Mouse (Mus musculus): ENCODE results near the gene March9. TPM values are rescaled to one million over a fixed set of nuclear protein-coding genes. Genes with fewer than 3 reads are reported as not detected.

Gene March9
- total RNA-seq, 2 experiments from 2014 or later, result 0.64 to 0.66 TPM

GRCm38 (mm10) chr10:127041274-127041766 is 18.7 kb downstream of the March9 start, which contains the start of the genes Mettl1 and Eef1akmt3:
TSS of gene Mettl1 (plus strand) at chr10:127041414.
TSS of gene Eef1akmt3 (minus strand) at chr10:127041513.
- peak in 1 of 2 experiments; percentile 34 for DNase-seq
- intact Hi-C loops (cut with DNase I), result no loop called here

- no peak for DNase-seq
- intact Hi-C loops (cut with DNase I), result no loop called here
Observed at GRCm38 (mm10) chr10:127040569-127041214, 19.3 kb downstream of the March9 start.

DNA sequence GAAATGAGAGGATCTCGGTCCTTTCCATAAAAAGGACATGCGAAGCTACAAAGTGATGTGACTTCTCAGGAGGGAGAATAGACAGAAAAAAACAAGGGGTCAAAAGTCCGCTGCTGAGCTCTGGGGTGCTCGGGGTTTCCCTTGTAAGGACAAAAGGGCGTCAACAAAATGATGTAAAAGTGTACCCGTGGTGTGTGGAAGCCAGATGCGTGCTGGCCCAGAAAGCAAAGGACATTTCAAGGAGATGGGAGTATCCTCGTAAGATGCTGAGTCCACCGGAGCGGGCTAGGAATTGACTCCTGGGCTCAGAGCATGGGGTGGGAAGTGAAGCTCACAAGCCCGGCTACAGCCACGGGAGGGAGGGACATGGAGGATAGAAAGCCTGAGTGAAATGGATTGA is 22.3 kb downstream of the March9 start:
- no peak for DNase-seq
- intact Hi-C loops (cut with DNase I), result no loop called here

- intact Hi-C loops (cut with DNase I), result no loop called here
- DNase-seq, result no peak
Observed at GRCm38 (mm10) chr10:127036273-127036672, 23.7 kb downstream of the March9 start.

DNA sequence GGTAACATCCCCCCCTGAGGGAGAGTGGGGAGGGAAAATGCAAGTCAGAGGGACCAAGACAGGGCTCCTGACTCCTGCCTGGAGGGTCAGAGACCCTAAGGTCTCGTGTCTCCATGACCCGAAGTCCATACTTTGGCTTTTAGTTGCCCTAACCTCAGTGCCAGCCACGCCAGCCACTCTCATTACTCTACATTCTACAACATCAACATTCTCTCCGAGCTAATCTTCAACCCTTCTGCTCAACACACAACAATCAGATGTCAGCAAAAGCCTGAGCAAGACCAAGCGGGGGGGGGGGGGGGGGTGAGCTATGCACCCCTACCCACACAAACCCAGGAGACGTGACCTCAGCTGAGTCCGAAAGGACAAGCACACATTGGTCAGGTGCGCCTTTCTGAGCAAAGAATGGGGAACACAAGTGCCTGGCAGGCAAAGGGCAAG is 26.7 kb downstream of the March9 start:
- DNase-seq, result no peak
- intact Hi-C loops (cut with DNase I), result loop anchor here (5.0 kb wide), 1 partner anchor 41 kb away; no protein-coding TSS in a partner anchor

- intact Hi-C loops (cut with DNase I), result loop anchor here (1.0 to 5.0 kb wide), 2 partner anchors 38 to 111 kb away; no protein-coding TSS in a partner anchor
- peak; percentile 88 to 92 for DNase-seq
Observed at GRCm38 (mm10) chr10:127030336-127031296, 29.4 kb downstream of the March9 start, which contains the start of gene Tsfm. TSS of gene Tsfm (minus strand) at chr10:127030840.

DNA sequence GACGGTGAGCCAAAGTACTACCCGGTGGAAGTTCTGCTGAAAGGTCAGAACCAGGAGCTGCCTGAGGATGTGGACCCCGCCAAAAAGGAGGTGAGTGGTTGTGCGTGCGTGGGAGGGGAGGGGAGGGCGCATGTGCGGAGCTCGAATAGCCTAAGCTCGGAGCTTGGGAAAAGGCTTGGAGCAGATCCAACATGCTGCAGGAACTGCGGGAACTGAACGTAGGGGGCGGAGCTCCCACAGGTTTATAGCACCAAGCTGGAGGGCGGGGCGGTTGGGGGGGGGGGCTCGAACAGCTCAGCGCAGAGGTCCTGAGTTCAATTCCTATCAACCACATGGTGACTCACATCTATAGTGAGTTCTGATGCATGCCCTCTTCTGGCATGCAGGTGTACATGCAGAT is 41.6 kb downstream of the March9 start:
- DNase-seq, result no peak
- intact Hi-C loops (cut with DNase I), result no loop called here

DNA sequence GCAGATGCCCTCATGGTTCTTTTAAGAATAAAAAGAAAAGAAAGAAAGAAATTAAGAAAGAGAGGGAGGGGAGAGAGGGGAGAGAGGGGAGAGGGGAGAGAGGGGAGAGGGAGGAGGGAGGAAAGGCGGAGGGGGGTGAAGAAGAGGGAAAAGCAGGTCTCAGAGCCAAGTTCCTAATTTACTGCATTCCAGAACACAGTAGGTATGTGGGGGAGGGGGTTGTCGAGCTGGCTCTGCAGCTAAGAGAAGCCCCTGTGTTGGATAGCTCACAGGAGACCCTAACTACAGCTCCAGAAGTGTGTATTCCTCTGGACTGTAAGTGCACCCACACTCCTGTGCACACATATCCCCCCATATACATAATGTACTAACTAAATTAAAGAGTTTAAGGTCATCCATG is 42.9 kb downstream of the March9 start:
- intact Hi-C loops (cut with DNase I), result no loop called here
- no peak for DNase-seq

DNA sequence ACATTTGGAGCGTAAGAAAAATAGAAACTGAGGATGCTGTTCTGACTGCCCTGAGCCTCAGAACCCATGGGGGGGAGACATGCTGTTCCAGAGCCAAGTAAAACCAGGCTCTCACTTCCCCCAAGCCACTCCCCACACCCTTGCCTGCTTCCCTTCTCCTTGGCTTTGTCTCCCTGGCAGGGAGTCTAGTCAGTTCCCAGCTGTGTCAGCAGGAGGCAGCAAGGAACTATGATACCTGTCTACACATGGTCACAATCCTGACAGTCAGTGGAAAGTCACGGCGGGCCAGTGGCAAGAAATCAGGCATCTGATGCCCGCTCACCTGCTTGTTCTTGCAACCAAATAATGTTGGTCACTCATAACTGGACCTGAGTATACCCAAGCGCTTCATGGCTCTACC is 43.5 kb downstream of the March9 start:
- intact Hi-C loops (cut with DNase I), result no loop called here
- DNase-seq, result peak in 1 of 2 experiments; percentile 24

Other genes with a start within 250 kb of the March9 start
- 1 to 10 TPM; 1.3 to 1.7 TPM for gene Atp23, start 158.8 kb downstream of the March9 start, total RNA-seq (2021)
- 100 to 1,000 TPM in 1 of 2 experiments, 10 to 100 TPM in 1; 83.2 to 103 TPM for gene Ctdsp2, start 81.5 kb downstream of the March9 start, total RNA-seq (2021)
- 1 to 10 TPM; 1.8 to 2.0 TPM for gene Avil, start 59.5 kb downstream of the March9 start, total RNA-seq (2021)
- gene Tsfm, start 29.3 kb downstream of the March9 start, total RNA-seq (2021), result 10 to 100 TPM; 20.5 to 21.7 TPM
- gene Mettl1, start 18.8 kb downstream of the March9 start, total RNA-seq (2021), result 10 to 100 TPM in 1 of 2 experiments, 1 to 10 TPM in 1; 8.2 to 10.0 TPM
- under 1 TPM in 1 of 2 experiments, not detected in 1; 0.10 TPM for gene Eef1akmt3, start 18.7 kb downstream of the March9 start, total RNA-seq (2021)
- gene Cyp27b1, start 11.9 kb downstream of the March9 start, total RNA-seq (2021), result under 1 TPM; 0.10 to 0.15 TPM
- gene Cdk4, start 3.4 kb upstream of the March9 start, total RNA-seq (2021), result 10 to 100 TPM; 29.7 to 38.9 TPM
- gene Tspan31, start 10.1 kb upstream of the March9 start, total RNA-seq (2021), result 10 to 100 TPM; 22.1 to 25.0 TPM
- gene Agap2, start 15.1 kb upstream of the March9 start, total RNA-seq (2021), result 1 to 10 TPM; 2.1 to 2.9 TPM
- 10 to 100 TPM; 10.7 to 11.4 TPM for gene Os9, start 60.9 kb upstream of the March9 start, total RNA-seq (2021)
- gene B4galnt1, start 105.0 kb upstream of the March9 start, total RNA-seq (2021), result 1 to 10 TPM in 1 of 2 experiments, under 1 TPM in 1; 0.69 to 1.0 TPM
- 1 to 10 TPM; 4.8 to 5.1 TPM for gene Slc26a10, start 120.5 kb upstream of the March9 start, total RNA-seq (2021)
- gene Arhgef25, start 129.9 kb upstream of the March9 start, total RNA-seq (2021), result 1 to 10 TPM; 8.3 to 9.4 TPM
- gene Dtx3, start 135.5 kb upstream of the March9 start, total RNA-seq (2021), result 10 to 100 TPM; 21.2 to 24.6 TPM
- 1 to 10 TPM; 5.6 to 6.1 TPM for gene Pip4k2c, start 151.4 kb upstream of the March9 start, total RNA-seq (2021)
- under 1 TPM; 0.20 to 0.66 TPM for gene Kif5a, start 203.2 kb upstream of the March9 start, total RNA-seq (2021)
- gene Dctn2, start 206.2 kb upstream of the March9 start, total RNA-seq (2021), result 10 to 100 TPM; 86.8 to 91.8 TPM
- 10 to 100 TPM; 11.5 to 17.1 TPM for gene Mbd6, start 228.8 kb upstream of the March9 start, total RNA-seq (2021)

All from gastrocnemius, postnatal 36 days (tissue).